Mouse (Mus musculus) E14TG2a.4 (cell line): ENCODE results near the gene Dcun1d4.

Experiments used
- CTCF ChIP-seq: conservative IDR thresholded peaks from 2 replicates; pipeline ENCODE4 v1.5.1; 2014; ENCODE audit warnings: low read length
- NANOG ChIP-seq: IDR thresholded peaks from 2 replicates; pipeline ENCODE4 v1.6.1; 2014; ENCODE audit warnings: borderline replicate concordance, low read length, mixed read lengths
- POU5F1 ChIP-seq: IDR thresholded peaks from 2 replicates; pipeline ENCODE4 v1.6.1; 2014; ENCODE audit warnings: low read length, borderline replicate concordance

GRCm38 (mm10) chr5:73434764-73435163 is 46.0 kb upstream of the Dcun1d4 start:
- TF ChIP-seq CTCF (no peak), POU5F1 (no peak), NANOG (no peak)
